Mouse (Mus musculus) limb, embryonic 13.5 days (tissue): ENCODE measurements around the gene C87436. TPM values are rescaled to one million over a fixed set of nuclear protein-coding genes. Genes with fewer than 3 reads are reported as not detected.

Experiments
- ATAC-seq: fragments of 200-750 bp; cut with Nextera tagmentation; 2 replicates; pipeline ENCODE4 v1.8.0; 2017; ENCODE audit warnings: low read depth, moderate number of reproducible peaks, moderate TSS enrichment; ENCODE audit not compliant: low FRiP score
- H3K27ac ChIP-seq: fragments of 300-500 bp; sonication (generic); 2 replicates; pipeline ENCODE4 v1.5.1; 2015; ENCODE audit warnings: inconsistent platforms, mild to moderate bottlenecking, moderate library complexity
- H3K27me3 ChIP-seq: fragments of 300-500 bp; sonication (generic); 2 replicates; pipeline ENCODE4 v1.6.1; 2015; ENCODE audit warnings: mild to moderate bottlenecking, inconsistent platforms
- H3K36me3 ChIP-seq: fragments of 300-500 bp; sonication (generic); 2 replicates; pipeline ENCODE4 v1.6.1; 2015; ENCODE audit warnings: inconsistent platforms, mild to moderate bottlenecking, moderate library complexity
- H3K4me1 ChIP-seq: fragments of 300-500 bp; sonication (generic); 2 replicates; pipeline ENCODE4 v1.6.1; 2015; ENCODE audit warnings: inconsistent platforms
- H3K4me2 ChIP-seq: fragments of 300-500 bp; sonication (generic); replicated peaks from 2 replicates; pipeline ENCODE4 v1.6.1; 2015; ENCODE audit warnings: inconsistent platforms, mild to moderate bottlenecking, moderate library complexity
- H3K4me3 ChIP-seq: fragments of 300-500 bp; sonication (generic); 2 replicates; pipeline ENCODE4 v1.5.1; 2015; ENCODE audit warnings: moderate library complexity, mild to moderate bottlenecking, inconsistent platforms
- H3K9ac ChIP-seq: fragments of 300-500 bp; sonication (generic); 2 replicates; pipeline ENCODE4 v1.6.1; 2015; ENCODE audit warnings: mild to moderate bottlenecking, inconsistent platforms
- H3K9me3 ChIP-seq: fragments of 300-500 bp; sonication (generic); 2 replicates; pipeline ENCODE4 v1.6.1; 2016; ENCODE audit warnings: inconsistent platforms
- WGBS: fragments of 180-500 bp; shearing (Covaris S2); methylation state at CpG from one replicate; pipeline ENCODE4 v1.1.7; 2015; 5-methylcytosine and 5-hydroxymethylcytosine counted together
- polyA plus RNA-seq: library from polyadenylated mRNA; unstranded; fragments of >200 nt; fragmentation: Nextera tagmentation; extraction: Ambion mirVana; gene quantifications from 2 replicates; pipeline ENCODE4 v1.2.1, GENCODE M21; 2015

The C87436 gene
- polyA plus RNA-seq, 1 experiment from 2014 or later = 25.2 TPM

DNA sequence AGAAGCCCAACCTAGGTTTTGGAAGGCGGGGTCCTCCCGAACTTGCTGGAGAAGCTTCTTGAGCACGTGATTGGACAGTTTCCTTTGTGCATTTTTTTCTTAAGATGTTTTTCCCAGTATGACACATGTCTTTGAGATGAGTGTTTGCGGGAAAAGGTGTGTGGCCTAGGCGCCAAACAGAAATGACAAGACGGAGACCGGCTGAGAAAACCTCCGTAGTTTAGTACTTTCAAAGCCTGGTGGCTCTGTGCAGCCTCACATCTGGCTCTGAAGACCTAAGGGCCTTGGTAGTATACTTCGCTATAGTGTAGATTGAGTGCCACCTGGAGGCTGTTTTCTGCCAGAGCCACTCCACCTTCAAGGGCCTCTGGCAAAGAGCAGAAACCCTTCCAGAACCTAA is 37.2 kb upstream of the C87436 start:
- H3K36me3 ChIP-seq = no peaks in the 10 kb centered on the region
- peaks cover 7% of the 10 kb centered on the region for H3K4me1 ChIP-seq
- no peaks in the 10 kb centered on the region for H3K9me3 ChIP-seq
- no peak for ATAC-seq
- peak overlapping the region; percentile 34 for H3K4me3 ChIP-seq
- H3K9ac ChIP-seq = peak overlapping the region; percentile 57; the same call in 1 of the 2 replicates
- 5% methylated on average over 9 of the region's 9 CpGs for WGBS
- peaks cover 5% of the 10 kb centered on the region; the same call in 1 of the 2 replicates for H3K27me3 ChIP-seq
- no peak overlapping the region; the same call in 1 of the 2 replicates for H3K27ac ChIP-seq
- H3K4me2 ChIP-seq = peak overlapping the region; percentile 58

- H3K27ac ChIP-seq = no peak overlapping the region
- H3K4me1 ChIP-seq = peaks cover 11% of the 10 kb centered on the region
- H3K27me3 ChIP-seq = peaks cover 5% of the 10 kb centered on the region; the same call in 1 of the 2 replicates
- H3K9ac ChIP-seq = no peak overlapping the region
- H3K9me3 ChIP-seq = no peaks in the 10 kb centered on the region
- H3K36me3 ChIP-seq = peaks cover 9% of the 10 kb centered on the region
- no peak for ATAC-seq
- peak overlapping the region; percentile 53 for H3K4me2 ChIP-seq
- H3K4me3 ChIP-seq = peak overlapping the region; percentile 89
- 39% methylated on average over 12 of the region's 12 CpGs for WGBS
Measured at GRCm38 (mm10) chr6:86402681-86403607, 35.2 kb upstream of the C87436 start.

DNA sequence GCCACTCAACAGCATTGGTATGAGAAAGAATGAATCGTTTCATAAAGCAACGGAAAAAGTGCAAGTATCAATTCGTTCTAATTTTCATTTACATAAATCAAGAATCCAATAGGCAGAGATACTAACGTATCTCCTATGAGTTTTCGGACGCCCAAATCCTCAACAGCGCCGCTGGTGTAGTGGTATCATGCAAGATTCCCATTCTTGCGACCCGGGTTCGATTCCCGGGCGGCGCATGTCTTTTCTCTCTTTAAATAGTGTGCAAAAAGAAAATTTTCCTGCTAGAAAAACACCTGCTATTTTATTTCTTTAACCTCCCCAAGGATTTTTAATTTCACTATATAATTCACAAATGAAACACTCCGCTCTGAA is 34.5 kb upstream of the C87436 start:
- Histone ChIP-seq H3K9ac (peak overlapping the region; percentile 98), H3K4me1 (peaks cover 11% of the 10 kb centered on the region), H3K27me3 (0 out of 2 replicates have a peak, but pooled peaks cover under 1% of the 10 kb centered on the region), H3K36me3 (peaks cover 9% of the 10 kb centered on the region), H3K4me3 (peak overlapping the region; percentile 89), H3K9me3 (no peaks in the 10 kb centered on the region), H3K4me2 (peak overlapping the region; percentile 53), H3K27ac (peak overlapping the region; percentile 100)
- ATAC-seq = peak; percentile 79
- WGBS = under 1% methylated on average over 15 of the region's 15 CpGs

DNA sequence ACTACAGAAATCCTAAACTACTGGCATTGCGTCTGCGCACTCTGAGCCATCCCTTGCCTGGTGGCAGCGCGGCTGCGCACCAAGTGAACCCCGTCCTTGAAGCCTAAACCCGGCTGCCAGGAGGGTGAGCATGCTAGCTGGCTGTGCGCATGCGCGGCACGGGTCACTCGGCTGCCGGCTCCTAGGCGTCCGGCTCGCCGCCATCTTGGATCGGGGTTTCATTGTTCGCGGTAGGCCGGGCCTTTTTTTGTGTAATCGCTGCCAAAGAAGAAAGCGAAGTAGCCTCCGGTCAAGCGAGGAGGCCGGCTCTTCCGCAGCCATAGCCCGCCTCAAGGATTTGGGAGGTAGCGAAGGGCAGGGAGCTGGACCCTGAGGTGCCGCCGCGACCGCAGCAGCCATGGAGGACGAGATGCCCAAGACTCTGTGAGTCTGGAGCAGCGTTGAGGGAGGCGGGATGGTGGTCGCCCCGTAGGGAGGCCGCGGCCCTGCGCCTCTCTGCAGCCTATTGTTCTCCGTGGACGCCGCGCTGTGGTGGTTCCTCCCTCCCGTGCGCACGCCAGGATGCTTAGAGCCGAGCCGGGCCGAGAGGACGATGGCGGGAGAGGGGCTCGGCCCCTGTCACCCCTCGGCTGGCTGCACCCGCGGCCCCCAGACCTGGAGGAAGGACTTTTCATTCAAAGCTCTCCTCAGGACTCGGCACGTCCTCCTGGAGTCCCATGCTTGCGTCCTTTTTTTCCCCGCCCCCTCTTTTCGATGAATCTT is 33.9 kb upstream of the C87436 start, which contains the start of gene Tia1:
Gene Tia1, plus strand, starts transcription at position 120 of the 762 bp plus-strand sequence.
- no peaks in the 10 kb centered on the region for H3K27me3 ChIP-seq
- peaks cover 11% of the 10 kb centered on the region for H3K4me1 ChIP-seq
- peak; percentile 96 for ATAC-seq
- H3K4me3 ChIP-seq = peak within 1 kb of the TSS; percentile 89
- WGBS = under 1% methylated on average over 60 of the region's 62 CpGs
- H3K9me3 ChIP-seq = no peaks in the 10 kb centered on the region
- H3K9ac ChIP-seq = peak within 1 kb of the TSS; percentile 98
- H3K27ac ChIP-seq = peak within 1 kb of the TSS; percentile 100
- H3K36me3 ChIP-seq = peaks cover 9% of the 10 kb centered on the region
- peak within 1 kb of the TSS; percentile 69 for H3K4me2 ChIP-seq

GRCm38 (mm10) chr6:86404996-86405395 is 33.2 kb upstream of the C87436 start:
- Histone ChIP-seq H3K27ac (peak overlapping the region; percentile 100), H3K4me2 (peak overlapping the region; percentile 69)
- WGBS = under 1% methylated on average over 11 of the region's 11 CpGs

GRCm38 (mm10) chr6:86406306-86406705 is 31.9 kb upstream of the C87436 start:
- Histone ChIP-seq H3K9me3 (no peaks in the 10 kb centered on the region), H3K9ac (no peak overlapping the region), H3K4me1 (peaks cover 11% of the 10 kb centered on the region), H3K27ac (no peak overlapping the region), H3K4me3 (peak overlapping the region; percentile 89), H3K4me2 (peak overlapping the region; percentile 69), H3K36me3 (peaks cover 9% of the 10 kb centered on the region), H3K27me3 (no peaks in the 10 kb centered on the region)
- no peak for ATAC-seq

More at GRCm38 (mm10) chr6:86404996-86405395, 33.2 kb upstream of the C87436 start:
- Histone ChIP-seq H3K36me3 (peaks cover 9% of the 10 kb centered on the region), H3K9me3 (no peaks in the 10 kb centered on the region), H3K4me3 (peak overlapping the region; percentile 89), H3K27me3 (no peaks in the 10 kb centered on the region), H3K9ac (peak overlapping the region; percentile 98), H3K4me1 (peaks cover 11% of the 10 kb centered on the region)
- ATAC-seq = no peak

- H3K4me1 ChIP-seq = no peaks in the 10 kb centered on the region
- no peak overlapping the region for H3K9ac ChIP-seq
- WGBS = 91% methylated on average over 6 of the region's 6 CpGs
- H3K4me2 ChIP-seq = no peak overlapping the region
- no peak overlapping the region for H3K4me3 ChIP-seq
- H3K9me3 ChIP-seq = no peaks in the 10 kb centered on the region
- H3K36me3 ChIP-seq = peaks cover 79% of the 10 kb centered on the region
- ATAC-seq = no peak
- no peak overlapping the region for H3K27ac ChIP-seq
- H3K27me3 ChIP-seq = no peaks in the 10 kb centered on the region
Measured at GRCm38 (mm10) chr6:86418711-86419110, 19.5 kb upstream of the C87436 start.

DNA sequence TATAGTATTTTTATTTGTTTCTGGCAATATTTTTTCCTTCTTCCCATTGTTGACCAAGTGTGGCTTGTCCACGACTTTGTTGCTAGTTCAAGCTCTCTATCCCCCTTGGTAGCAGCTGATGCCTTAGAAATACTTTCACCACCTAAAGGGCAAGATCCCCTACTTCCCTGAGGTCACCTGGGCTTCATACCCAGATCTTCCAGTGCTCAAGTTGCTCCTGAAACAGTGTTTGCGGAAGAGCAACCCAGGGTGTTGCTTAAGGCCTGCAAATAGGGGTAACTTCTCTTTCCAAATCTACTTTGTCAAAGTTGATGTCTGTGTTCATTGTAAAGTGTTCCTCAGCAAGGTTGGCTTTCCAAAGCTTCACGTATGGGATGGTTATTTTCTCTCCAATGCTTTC is 18.9 kb upstream of the C87436 start:
- H3K9me3 ChIP-seq = no peaks in the 10 kb centered on the region
- no peak overlapping the region for H3K27ac ChIP-seq
- H3K4me3 ChIP-seq = no peak overlapping the region
- no peak overlapping the region for H3K9ac ChIP-seq
- WGBS = 88% methylated on average over 3 of the region's 3 CpGs
- no peaks in the 10 kb centered on the region for H3K4me1 ChIP-seq
- peaks cover 76% of the 10 kb centered on the region for H3K36me3 ChIP-seq
- no peak for ATAC-seq
- H3K27me3 ChIP-seq = no peaks in the 10 kb centered on the region
- H3K4me2 ChIP-seq = no peak overlapping the region

DNA sequence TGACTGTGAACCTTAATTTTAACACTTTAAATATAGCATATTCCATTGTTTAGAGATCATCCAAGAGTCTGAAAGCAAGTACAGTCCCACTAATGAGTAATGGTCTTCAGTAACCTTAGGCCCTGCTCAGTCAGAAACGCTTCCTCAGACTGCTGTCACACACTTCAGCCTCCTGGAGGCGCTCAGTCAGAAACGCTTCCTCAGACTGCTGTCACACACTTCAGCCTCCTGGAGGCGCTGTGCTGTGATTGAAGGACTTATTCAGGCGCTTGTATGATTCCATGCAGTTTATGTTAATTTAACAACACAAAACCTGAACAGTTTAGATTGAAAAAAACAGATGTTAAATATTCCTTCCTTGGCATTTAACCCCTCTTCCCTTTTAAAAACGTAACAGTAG is 17.7 kb upstream of the C87436 start:
- Histone ChIP-seq H3K36me3 (peaks cover 79% of the 10 kb centered on the region), H3K4me1 (no peaks in the 10 kb centered on the region), H3K4me2 (no peak overlapping the region), H3K9me3 (no peaks in the 10 kb centered on the region), H3K27ac (no peak overlapping the region), H3K4me3 (no peak overlapping the region), H3K27me3 (no peaks in the 10 kb centered on the region), H3K9ac (no peak overlapping the region)
- 76% methylated on average over 6 of the region's 6 CpGs for WGBS
- no peak for ATAC-seq

GRCm38 (mm10) chr6:86426358-86426757 is 11.8 kb upstream of the C87436 start, which contains the start of gene Gm44790:
Gene Gm44790, plus strand, starts transcription at chr6:86426658.
- no peaks in the 10 kb centered on the region for H3K9me3 ChIP-seq
- peaks cover 78% of the 10 kb centered on the region for H3K36me3 ChIP-seq
- H3K27me3 ChIP-seq = no peaks in the 10 kb centered on the region
- H3K4me1 ChIP-seq = no peaks in the 10 kb centered on the region
- 93% methylated on average over 1 of the region's 1 CpGs for WGBS
- H3K27ac ChIP-seq = no peak within 1 kb of the TSS
- no peak within 1 kb of the TSS for H3K9ac ChIP-seq
- H3K4me3 ChIP-seq = no peak within 1 kb of the TSS
- no peak for ATAC-seq
- H3K4me2 ChIP-seq = no peak within 1 kb of the TSS

DNA sequence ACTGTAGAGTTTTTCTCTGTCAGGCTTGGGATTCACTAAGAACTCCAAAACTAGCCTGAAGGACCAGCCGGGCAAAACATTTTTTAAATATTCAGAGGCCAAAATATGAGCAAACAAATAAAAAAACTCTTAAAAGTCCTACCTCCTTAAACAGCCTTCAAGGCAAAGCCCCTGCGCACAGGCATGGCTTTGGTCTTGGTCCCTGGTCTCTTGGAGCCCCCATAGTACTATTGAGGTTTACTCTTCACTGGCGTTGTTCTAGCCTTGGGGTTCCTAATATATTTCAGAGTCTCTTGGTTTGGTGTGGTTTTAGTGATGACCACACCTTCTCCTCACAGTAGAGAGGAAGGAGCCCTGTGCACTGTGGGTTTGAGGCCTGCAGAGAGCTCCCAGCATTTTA is 6.6 kb upstream of the C87436 start:
- ATAC-seq = no peak
- peaks cover 83% of the 10 kb centered on the region for H3K36me3 ChIP-seq
- H3K9ac ChIP-seq = no peak overlapping the region
- H3K4me2 ChIP-seq = no peak overlapping the region
- H3K4me1 ChIP-seq = no peaks in the 10 kb centered on the region
- no peak overlapping the region for H3K4me3 ChIP-seq
- WGBS = 94% methylated on average over 3 of the region's 3 CpGs
- no peaks in the 10 kb centered on the region for H3K9me3 ChIP-seq
- H3K27me3 ChIP-seq = no peaks in the 10 kb centered on the region
- H3K27ac ChIP-seq = no peak overlapping the region

- ATAC-seq = no peak
Measured at GRCm38 (mm10) chr6:86433696-86434095, 4.5 kb upstream of the C87436 start.

More at GRCm38 (mm10) chr6:86433696-86434095, 4.5 kb upstream of the C87436 start:
- WGBS = 90% methylated on average over 1 of the region's 1 CpGs
- no peak overlapping the region for H3K27ac ChIP-seq
- peaks cover 66% of the 10 kb centered on the region for H3K36me3 ChIP-seq
- H3K9ac ChIP-seq = no peak overlapping the region
- H3K9me3 ChIP-seq = no peaks in the 10 kb centered on the region
- H3K4me1 ChIP-seq = no peaks in the 10 kb centered on the region
- no peaks in the 10 kb centered on the region for H3K27me3 ChIP-seq
- no peak overlapping the region for H3K4me2 ChIP-seq
- H3K4me3 ChIP-seq = no peak overlapping the region
